Mouse (Mus musculus) gastrocnemius, postnatal 4 days (tissue): ENCODE results near the gene Vmn2r73. TPM values are rescaled to one million over a fixed set of nuclear protein-coding genes. Genes with fewer than 3 reads are reported as not detected.
"Not testable (repeated sequence)": the region's sequence is repeated elsewhere in the genome, so short reads cannot be mapped to it uniquely, and the experiment has no call there.

Source experiments
- DNase-seq, 2 experiments: peaks; one replicate each; pipeline ENCODE4 v3.0.0; 2021 to 2022; ENCODE audit warnings: low spot score in 2 of 2, mixed read lengths in 2 of 2
- long read RNA-seq, 2 experiments: library from polyadenylated mRNA; stranded (forward); transcript quantifications; one replicate each; pipeline ENCODE4 v2.0.0; 2021
- total RNA-seq, 2 experiments: library from RNA; stranded (reverse); gene quantifications; 2 replicates each; pipeline ENCODE4 v1.2.3; 2021

Vmn2r73 gene
- total RNA-seq = not detected
- long read RNA-seq, experiment 1 = 0 reads
- long read RNA-seq, experiment 2 = 0 reads

GRCm38 (mm10) chr7:85876166-85876565 lies at the start of gene Vmn2r73:
Gene Vmn2r73, minus strand, starts transcription at chr7:85876266.
- no peak for DNase-seq

DNA sequence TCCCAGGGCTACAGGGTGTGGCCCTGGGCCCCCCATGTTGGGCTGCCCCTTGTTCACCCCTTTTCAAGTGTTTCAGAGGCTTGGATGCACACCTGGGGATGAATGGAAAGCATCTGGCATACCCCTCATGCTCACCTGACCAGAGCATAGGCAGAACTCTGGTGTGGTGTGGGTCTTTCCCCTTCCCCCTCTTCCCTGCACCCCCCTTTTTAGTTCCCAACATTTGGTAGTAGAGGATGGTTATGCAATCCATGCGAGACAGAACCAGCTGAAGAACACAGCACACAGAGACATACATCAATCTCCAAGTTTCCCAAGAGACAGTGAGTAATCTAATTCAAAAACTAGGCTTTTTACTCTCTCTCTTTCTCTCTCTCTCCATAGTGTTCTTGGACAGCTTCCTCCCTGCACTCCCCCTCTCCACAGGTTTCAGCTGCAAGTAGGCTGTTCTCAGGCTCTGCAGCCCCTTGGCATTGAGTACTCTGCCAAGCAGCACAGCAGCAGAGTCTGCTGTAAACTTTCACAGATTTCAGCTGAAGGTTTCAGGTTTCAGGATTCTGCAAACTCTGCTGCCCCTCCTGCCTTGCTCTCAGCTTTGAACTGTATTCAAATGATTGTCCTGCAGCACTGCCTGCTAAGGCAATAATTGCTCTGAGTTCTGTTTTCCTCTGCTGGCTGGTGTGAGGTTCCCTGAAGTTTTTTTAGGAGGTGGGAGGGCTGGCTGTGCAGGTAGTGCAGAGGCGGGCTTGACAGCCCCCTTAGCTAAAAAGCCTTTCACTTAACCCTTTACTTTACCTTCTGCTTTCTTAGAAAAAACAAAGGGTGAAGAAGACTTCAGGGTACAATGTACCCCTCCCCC lies 35.7 kb downstream of the Vmn2r73 start:
- no peak for DNase-seq

- DNase-seq = not testable (repeated sequence)
Measured at GRCm38 (mm10) chr7:85818092-85818491, 58.0 kb downstream of the Vmn2r73 start.

Other genes with a start within 250 kb of the Vmn2r73 start
- not detected for gene Vmn2r72, start 121.2 kb downstream of the Vmn2r73 start, total RNA-seq
- not detected for gene Vmn2r74, start 85.4 kb upstream of the Vmn2r73 start, total RNA-seq